Mouse (Mus musculus) urinary bladder, postnatal 0 days (tissue): ENCODE results near the gene Rev1. TPM values are rescaled to one million over a fixed set of nuclear protein-coding genes. Genes with fewer than 3 reads are reported as not detected.

ENCODE experiments used
- polyA plus RNA-seq: library from polyadenylated mRNA; unstranded; fragments of >200 nt; fragmentation: Nextera tagmentation; extraction: Ambion mirVana; gene quantifications from 2 replicates; pipeline ENCODE4 v1.2.1, GENCODE M21; 2015

Gene Rev1
- polyA plus RNA-seq: 10.5 and 11.8 TPM in 2 replicates

DNA sequence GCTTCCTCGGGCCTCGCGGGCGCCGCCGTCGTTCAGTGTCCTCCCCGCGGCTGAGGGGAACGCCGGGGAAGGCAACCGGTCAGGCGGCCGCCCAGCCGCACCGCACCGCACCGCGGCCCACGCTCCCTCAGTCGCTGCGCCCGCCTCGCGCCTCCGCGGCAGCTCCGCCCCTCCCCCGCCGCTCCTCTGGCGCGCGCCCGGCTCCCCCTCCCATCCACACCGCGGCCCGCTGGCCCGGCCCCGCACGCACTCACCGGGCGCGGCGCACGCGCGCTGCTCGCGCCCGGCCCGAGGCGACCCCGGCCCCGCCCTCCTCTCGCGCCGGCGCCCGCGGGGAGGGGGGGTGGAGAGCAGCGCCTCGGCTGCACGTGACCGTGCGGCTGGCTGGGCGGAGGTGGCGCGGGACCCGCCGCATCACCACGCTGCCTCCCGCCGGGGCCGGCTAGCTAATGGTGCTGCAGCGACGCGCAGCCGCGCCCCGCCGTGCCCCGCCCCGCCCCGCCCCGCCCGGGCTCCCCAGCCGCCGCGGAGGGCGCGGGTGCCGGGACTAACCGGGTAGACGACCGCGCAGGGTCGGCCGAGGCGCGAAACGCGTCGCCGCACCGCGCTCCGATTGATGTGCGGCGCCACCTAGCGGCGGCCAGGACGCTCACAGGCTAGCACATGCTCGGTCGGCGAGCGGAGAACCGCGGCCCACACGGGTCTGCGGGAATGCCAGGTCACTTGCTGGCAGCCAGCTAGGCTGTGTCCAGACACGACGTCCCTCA, at the start of gene Rev1:
Gene Rev1, minus strand, starts transcription at position 301 of the 767 bp plus-strand sequence.

Other genes with a start within 250 kb of the Rev1 start
- 16.0 and 16.4 TPM in 2 replicates for gene Mitd1, start 239.4 kb downstream of the Rev1 start, polyA plus RNA-seq
- 217 and 224 TPM in 2 replicates for gene Mrpl30, start 239.3 kb downstream of the Rev1 start, polyA plus RNA-seq
- not detected in 2 replicates for gene Lyg2, start 213.3 kb downstream of the Rev1 start, polyA plus RNA-seq
- not detected in 2 replicates for gene Lyg1, start 172.0 kb downstream of the Rev1 start, polyA plus RNA-seq
- gene Txndc9, start 131.9 kb downstream of the Rev1 start, polyA plus RNA-seq: 95.1 and 107 TPM in 2 replicates
- 15.5 and 18.8 TPM in 2 replicates for gene Eif5b, start 131.8 kb downstream of the Rev1 start, polyA plus RNA-seq